Mouse (Mus musculus) forebrain, embryonic 13.5 days (tissue): Measurements from ENCODE around the gene Tns1. TPM values are rescaled to one million over a fixed set of nuclear protein-coding genes. Genes with fewer than 3 reads are reported as not detected.
"Not testable (repeated sequence)": the region's sequence is repeated elsewhere in the genome, so short reads cannot be mapped to it uniquely, and the experiment has no call there.

Source experiments
- ATAC-seq: fragments of 200-750 bp; cut with Nextera tagmentation; 2 replicates; pipeline ENCODE4 v1.8.0; 2017
- H3K27ac ChIP-seq: fragments of 300-500 bp; sonication (generic); 2 replicates; pipeline ENCODE4 v1.5.1; 2015; ENCODE audit warnings: inconsistent platforms, mild to moderate bottlenecking, moderate library complexity
- H3K27me3 ChIP-seq: fragments of 300-500 bp; sonication (generic); 2 replicates; pipeline ENCODE4 v1.6.1; 2015; ENCODE audit warnings: mild to moderate bottlenecking, inconsistent platforms
- H3K36me3 ChIP-seq: fragments of 300-500 bp; sonication (generic); 2 replicates; pipeline ENCODE4 v1.6.1; 2015; ENCODE audit warnings: mild to moderate bottlenecking, inconsistent platforms; ENCODE audit not compliant: poor library complexity, severe bottlenecking
- H3K4me1 ChIP-seq: fragments of 300-500 bp; sonication (generic); 2 replicates; pipeline ENCODE4 v1.6.1; 2015; ENCODE audit warnings: inconsistent platforms
- H3K4me2 ChIP-seq: fragments of 300-500 bp; sonication (generic); 2 replicates; pipeline ENCODE4 v1.6.1; 2015; ENCODE audit warnings: inconsistent platforms, mild to moderate bottlenecking, moderate library complexity
- H3K4me3 ChIP-seq: fragments of 300-500 bp; sonication (generic); 2 replicates; pipeline ENCODE4 v1.5.1; 2015; ENCODE audit warnings: mild to moderate bottlenecking, inconsistent platforms
- H3K9ac ChIP-seq: fragments of 300-500 bp; sonication (generic); 2 replicates; pipeline ENCODE4 v1.6.1; 2015; ENCODE audit warnings: mild to moderate bottlenecking, inconsistent platforms
- H3K9me3 ChIP-seq: fragments of 300-500 bp; sonication (generic); replicated peaks from 2 replicates; pipeline ENCODE4 v1.6.1; 2016; ENCODE audit warnings: inconsistent platforms
- whole genome bisulfite sequencing: fragments of 180-500 bp; shearing (Covaris S2); methylation state at CpG from one replicate; pipeline ENCODE4 v1.1.7; 2015; 5-methylcytosine and 5-hydroxymethylcytosine counted together
- polyA plus RNA-seq: library from polyadenylated mRNA; unstranded; fragments of >200 nt; fragmentation: Nextera tagmentation; extraction: Ambion mirVana; gene quantifications from 2 replicates; pipeline ENCODE4 v1.2.1, GENCODE M21; 2015

The Tns1 gene
- polyA plus RNA-seq: 10.4 and 10.6 TPM in 2 replicates

DNA sequence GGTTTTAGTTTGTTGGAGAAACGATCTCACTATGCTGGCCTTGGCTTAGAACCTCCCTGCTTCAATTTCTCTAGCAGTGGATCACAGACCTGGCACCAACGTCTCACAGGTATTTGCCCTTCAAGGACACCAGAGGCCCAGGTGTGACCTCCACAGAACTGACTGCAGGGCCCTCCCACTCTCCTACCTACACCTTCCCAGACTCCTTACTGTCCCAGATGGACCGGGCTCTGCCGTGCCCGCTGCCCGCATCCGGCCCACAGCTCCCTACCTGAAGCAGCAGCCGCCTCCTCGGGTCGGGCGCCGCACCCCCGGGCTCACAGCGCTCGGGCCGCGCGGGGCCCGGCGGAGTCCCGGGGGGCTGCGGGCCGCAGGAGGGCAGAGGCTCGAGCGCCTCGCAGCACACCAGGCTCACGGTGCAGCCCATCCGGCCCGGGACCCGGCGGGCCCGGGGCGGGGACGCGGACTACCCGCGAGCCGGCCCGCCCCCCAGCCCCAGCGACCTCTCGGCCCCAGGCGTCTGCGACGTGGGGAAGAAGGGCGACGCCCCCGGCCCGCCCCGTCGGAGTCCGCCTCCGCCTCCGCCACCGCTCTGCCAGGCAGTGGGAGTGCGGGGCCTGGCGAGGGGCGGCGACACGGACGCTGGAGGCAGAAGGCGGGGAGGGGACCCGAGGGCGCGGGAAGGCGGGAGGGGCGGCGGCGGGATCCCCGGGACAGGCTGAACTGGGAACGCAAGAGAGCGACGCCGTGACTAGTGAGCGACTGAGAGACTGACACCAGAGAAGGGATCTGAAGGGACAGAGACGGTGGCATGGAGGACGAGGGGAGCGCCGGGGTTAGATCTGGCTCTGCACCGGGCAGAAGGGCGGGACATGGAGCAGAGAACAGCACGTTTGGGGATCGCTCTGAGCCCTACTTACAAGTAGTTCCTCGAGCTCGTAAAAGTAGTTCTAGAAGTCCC, at the start of gene Tns1:
TSS of gene Tns1 (minus strand) at position 429 of the 961 bp plus-strand sequence.
- Histone ChIP-seq H3K27ac (no peak within 1 kb of the TSS), H3K27me3 (peaks cover 23% of the 10 kb centered on the region), H3K9ac (peak within 1 kb of the TSS; percentile 72), H3K4me1 (peaks cover 38% of the 10 kb centered on the region), H3K4me3 (peak within 1 kb of the TSS; percentile 54), H3K9me3 (no peaks in the 10 kb centered on the region), H3K36me3 (no peaks in the 10 kb centered on the region), H3K4me2 (peak within 1 kb of the TSS; percentile 92)
- 1% methylated on average over 67 of the region's 84 CpGs for WGBS
- peak; percentile 66 for ATAC-seq

GRCm38 (mm10) chr1:74172722-74173121, 48.5 kb upstream of the Tns1 start:
- H3K27ac ChIP-seq: no peak overlapping the region
- H3K36me3 ChIP-seq: no peaks in the 10 kb centered on the region
- H3K4me1 ChIP-seq: no peaks in the 10 kb centered on the region
- no peak for ATAC-seq
- no peaks in the 10 kb centered on the region for H3K27me3 ChIP-seq
- no peak overlapping the region for H3K4me3 ChIP-seq
- H3K9ac ChIP-seq: no peak overlapping the region
- H3K4me2 ChIP-seq: no peak overlapping the region
- no peaks in the 10 kb centered on the region for H3K9me3 ChIP-seq
- WGBS: 91% methylated on average over 3 of the region's 3 CpGs

DNA sequence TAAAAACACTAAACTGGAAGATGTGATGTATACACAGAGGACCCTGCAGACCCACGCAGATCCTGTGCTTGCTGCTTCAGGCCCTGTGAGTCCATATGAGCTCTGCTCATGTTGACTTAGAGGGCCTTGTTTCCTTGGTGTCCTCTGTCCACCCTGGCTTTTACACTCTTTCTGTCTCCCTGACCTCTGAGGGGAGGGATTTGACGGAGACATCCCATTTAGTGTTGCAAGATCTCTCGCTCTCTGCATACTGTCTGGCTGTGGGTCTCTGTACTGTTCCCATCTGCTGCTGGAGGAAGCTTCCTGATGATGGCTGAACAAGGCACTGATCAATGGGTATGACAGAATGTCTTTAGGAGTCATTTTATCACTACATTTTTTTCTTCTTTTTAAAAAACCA, 45.5 kb upstream of the Tns1 start:
- no peak overlapping the region for H3K4me3 ChIP-seq
- ATAC-seq: no peak

GRCm38 (mm10) chr1:74167136-74167535, 42.9 kb upstream of the Tns1 start:
- H3K4me3 ChIP-seq: no peak overlapping the region
- no peaks in the 10 kb centered on the region for H3K27me3 ChIP-seq
- 90% methylated on average over 5 of the region's 5 CpGs for WGBS
- no peak for ATAC-seq
- H3K9me3 ChIP-seq: no peaks in the 10 kb centered on the region
- no peak overlapping the region for H3K9ac ChIP-seq
- no peaks in the 10 kb centered on the region for H3K4me1 ChIP-seq
- no peak overlapping the region for H3K27ac ChIP-seq
- no peak overlapping the region for H3K4me2 ChIP-seq
- no peaks in the 10 kb centered on the region for H3K36me3 ChIP-seq

More for the DNA sequence above, 45.5 kb upstream of the Tns1 start:
- no peaks in the 10 kb centered on the region for H3K4me1 ChIP-seq
- no peaks in the 10 kb centered on the region for H3K9me3 ChIP-seq
- no peaks in the 10 kb centered on the region for H3K27me3 ChIP-seq
- no peak overlapping the region for H3K4me2 ChIP-seq
- H3K9ac ChIP-seq: no peak overlapping the region
- H3K36me3 ChIP-seq: no peaks in the 10 kb centered on the region
- no peak overlapping the region for H3K27ac ChIP-seq
- WGBS: 87% methylated on average over 3 of the region's 3 CpGs

GRCm38 (mm10) chr1:74160036-74160435, 35.8 kb upstream of the Tns1 start:
- H3K27me3 ChIP-seq: no peaks in the 10 kb centered on the region
- no peak overlapping the region for H3K4me2 ChIP-seq
- H3K9ac ChIP-seq: no peak overlapping the region
- 0 out of 2 replicates have a peak, but pooled peaks cover 4% of the 10 kb centered on the region for H3K4me1 ChIP-seq
- H3K4me3 ChIP-seq: no peak overlapping the region
- no peaks in the 10 kb centered on the region for H3K9me3 ChIP-seq
- no peak for ATAC-seq
- H3K27ac ChIP-seq: no peak overlapping the region
- H3K36me3 ChIP-seq: no peaks in the 10 kb centered on the region
- WGBS: 68% methylated on average over 2 of the region's 2 CpGs

DNA sequence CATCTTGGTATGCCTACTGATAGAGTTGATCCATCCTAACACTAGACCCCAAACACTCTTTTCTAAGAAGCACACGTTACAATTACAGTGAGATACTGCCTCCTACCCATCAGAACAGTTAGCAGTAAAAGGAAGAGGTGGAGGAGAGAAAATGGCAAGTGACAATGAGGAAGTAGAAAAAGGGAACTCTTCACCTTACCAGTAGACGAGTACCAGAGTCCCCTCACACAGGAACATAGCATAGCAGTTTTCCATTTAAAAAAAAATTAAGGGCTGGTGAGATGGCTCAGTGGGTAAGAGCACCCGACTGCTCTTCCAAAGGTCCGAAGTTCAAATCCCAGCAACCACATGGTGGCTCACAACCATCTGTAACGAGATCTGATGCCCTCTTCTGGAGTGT, 35.4 kb upstream of the Tns1 start:
- WGBS: 81% methylated on average over 5 of the region's 5 CpGs
- not testable (repeated sequence) for H3K4me3 ChIP-seq, ATAC-seq

DNA sequence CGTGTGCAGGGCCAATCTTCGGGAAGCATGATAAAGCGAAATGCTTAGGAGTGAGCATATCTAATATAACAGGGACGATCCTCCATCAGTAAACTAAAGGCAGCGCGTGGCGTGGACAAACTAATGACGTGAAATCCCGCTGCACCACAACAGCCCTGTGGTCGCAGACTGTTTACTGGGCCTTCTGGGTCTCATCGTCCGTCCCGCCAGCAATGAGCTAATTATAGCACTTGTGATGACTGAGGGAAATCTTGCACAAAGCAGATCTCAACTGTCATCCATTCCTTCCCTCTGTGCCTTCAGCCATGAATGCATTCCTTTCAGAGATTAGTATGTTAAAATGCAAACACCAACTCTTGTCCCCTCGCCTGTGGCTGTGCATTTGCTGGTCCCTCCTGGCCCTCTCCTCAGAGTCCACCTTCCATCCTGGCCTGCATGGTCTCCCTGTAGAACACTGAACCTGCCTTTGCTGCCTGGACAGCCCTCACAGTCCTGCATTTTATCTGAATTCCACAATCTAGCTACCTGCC, 32.2 kb upstream of the Tns1 start:
- no peak overlapping the region for H3K4me2 ChIP-seq
- H3K27me3 ChIP-seq: no peaks in the 10 kb centered on the region
- ATAC-seq: no peak
- no peak overlapping the region for H3K9ac ChIP-seq
- H3K4me3 ChIP-seq: no peak overlapping the region
- H3K4me1 ChIP-seq: 0 out of 2 replicates have a peak, but pooled peaks cover 4% of the 10 kb centered on the region
- no peaks in the 10 kb centered on the region for H3K9me3 ChIP-seq
- H3K27ac ChIP-seq: no peak overlapping the region
- 72% methylated on average over 14 of the region's 14 CpGs for WGBS
- no peaks in the 10 kb centered on the region for H3K36me3 ChIP-seq

More for the DNA sequence above, 35.4 kb upstream of the Tns1 start:
- not testable (repeated sequence) for H3K27me3 ChIP-seq, H3K4me2 ChIP-seq, H3K9me3 ChIP-seq, H3K9ac ChIP-seq, H3K4me1 ChIP-seq, H3K27ac ChIP-seq, H3K36me3 ChIP-seq

- no peak overlapping the region for H3K27ac ChIP-seq
- H3K4me3 ChIP-seq: no peak overlapping the region
- ATAC-seq: no peak
- no peak overlapping the region for H3K4me2 ChIP-seq
- H3K9me3 ChIP-seq: no peaks in the 10 kb centered on the region
- WGBS: 87% methylated on average over 6 of the region's 6 CpGs
- H3K36me3 ChIP-seq: no peaks in the 10 kb centered on the region
- no peaks in the 10 kb centered on the region for H3K27me3 ChIP-seq
- H3K9ac ChIP-seq: no peak overlapping the region
- H3K4me1 ChIP-seq: 0 out of 2 replicates have a peak, but pooled peaks cover 4% of the 10 kb centered on the region
Observed at GRCm38 (mm10) chr1:74155435-74156012, 31.3 kb upstream of the Tns1 start.

GRCm38 (mm10) chr1:74153461-74154184, 29.4 kb upstream of the Tns1 start, which contains the start of gene Cxcr2:
TSS of gene Cxcr2 (plus strand) at chr1:74153989.
- H3K4me3 ChIP-seq: no peak within 1 kb of the TSS
- no peaks in the 10 kb centered on the region for H3K36me3 ChIP-seq
- WGBS: 83% methylated on average over 8 of the region's 8 CpGs
- no peak within 1 kb of the TSS for H3K9ac ChIP-seq
- no peak within 1 kb of the TSS for H3K4me2 ChIP-seq
- H3K27ac ChIP-seq: no peak within 1 kb of the TSS
- no peaks in the 10 kb centered on the region for H3K9me3 ChIP-seq
- H3K4me1 ChIP-seq: 0 out of 2 replicates have a peak, but pooled peaks cover 4% of the 10 kb centered on the region
- no peak for ATAC-seq
- no peaks in the 10 kb centered on the region for H3K27me3 ChIP-seq

- Histone ChIP-seq H3K4me1 (no peaks in the 10 kb centered on the region), H3K27ac (no peak overlapping the region), H3K4me2 (no peak overlapping the region), H3K4me3 (no peak overlapping the region), H3K9me3 (no peaks in the 10 kb centered on the region), H3K36me3 (no peaks in the 10 kb centered on the region), H3K27me3 (no peaks in the 10 kb centered on the region), H3K9ac (no peak overlapping the region)
- WGBS: 82% methylated on average over 3 of the region's 3 CpGs
- no peak for ATAC-seq
Observed at GRCm38 (mm10) chr1:74151091-74151490, 26.8 kb upstream of the Tns1 start.

- no peak overlapping the region for H3K9ac ChIP-seq
- no peak overlapping the region for H3K4me2 ChIP-seq
- H3K9me3 ChIP-seq: no peaks in the 10 kb centered on the region
- no peaks in the 10 kb centered on the region for H3K4me1 ChIP-seq
- no peak overlapping the region for H3K4me3 ChIP-seq
- no peak for ATAC-seq
- no peaks in the 10 kb centered on the region for H3K27me3 ChIP-seq
- no peak overlapping the region for H3K27ac ChIP-seq
- no peaks in the 10 kb centered on the region for H3K36me3 ChIP-seq
- 68% methylated on average over 3 of the region's 3 CpGs for WGBS
Observed at GRCm38 (mm10) chr1:74150101-74150500, 25.9 kb upstream of the Tns1 start.
